Mouse (Mus musculus): ENCODE measurements around the gene Poll. TPM values are rescaled to one million over a fixed set of nuclear protein-coding genes. Genes with fewer than 3 reads are reported as not detected.

Poll gene
- total RNA-seq (2022) = 10 to 100 TPM; 15.2 to 18.4 (median 16.7) TPM

DNA sequence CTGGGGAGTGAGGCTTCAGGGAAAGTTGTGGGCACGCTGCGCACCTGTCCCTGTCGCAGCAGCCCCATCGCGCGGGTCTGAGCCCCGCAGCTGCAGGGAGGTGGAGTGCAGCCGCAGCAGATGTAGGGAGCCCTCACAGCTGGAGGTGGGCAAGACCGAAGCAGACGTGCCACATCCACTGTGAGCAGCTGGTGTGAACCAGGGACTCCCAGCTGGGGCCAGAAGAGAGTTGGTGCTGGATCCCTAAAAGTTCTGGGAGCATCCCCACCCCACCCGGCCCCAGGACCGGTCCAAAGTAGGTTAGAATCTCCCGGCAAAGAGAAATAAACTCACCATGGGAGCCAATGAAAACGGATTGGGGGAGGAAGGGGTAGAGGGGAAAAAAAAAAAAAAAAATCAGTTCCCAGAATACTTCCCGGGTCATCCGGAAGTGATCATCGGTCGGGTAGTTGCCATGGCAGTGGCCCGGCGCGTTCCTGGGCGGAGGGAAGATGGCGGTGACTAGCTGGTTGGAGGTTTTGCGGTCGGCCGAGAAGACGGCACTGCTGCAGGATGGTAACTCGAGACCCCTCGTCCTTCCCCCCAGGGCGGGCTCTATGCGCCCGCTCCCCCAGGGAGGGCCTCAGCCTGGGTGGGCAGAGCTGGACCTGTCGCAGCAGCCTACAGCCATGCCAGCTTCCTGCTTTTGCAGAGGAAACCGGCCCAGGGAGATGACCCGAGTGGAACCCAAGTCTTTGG lies at the start of gene Poll, which contains the start of gene Gm17018:
Gene Poll, minus strand, starts transcription at position 379 of the 738 bp plus-strand sequence.
Gene Gm17018, plus strand, starts transcription at position 463 of the 738 bp plus-strand sequence.
- DNase-seq = peak; percentile 80

DNA sequence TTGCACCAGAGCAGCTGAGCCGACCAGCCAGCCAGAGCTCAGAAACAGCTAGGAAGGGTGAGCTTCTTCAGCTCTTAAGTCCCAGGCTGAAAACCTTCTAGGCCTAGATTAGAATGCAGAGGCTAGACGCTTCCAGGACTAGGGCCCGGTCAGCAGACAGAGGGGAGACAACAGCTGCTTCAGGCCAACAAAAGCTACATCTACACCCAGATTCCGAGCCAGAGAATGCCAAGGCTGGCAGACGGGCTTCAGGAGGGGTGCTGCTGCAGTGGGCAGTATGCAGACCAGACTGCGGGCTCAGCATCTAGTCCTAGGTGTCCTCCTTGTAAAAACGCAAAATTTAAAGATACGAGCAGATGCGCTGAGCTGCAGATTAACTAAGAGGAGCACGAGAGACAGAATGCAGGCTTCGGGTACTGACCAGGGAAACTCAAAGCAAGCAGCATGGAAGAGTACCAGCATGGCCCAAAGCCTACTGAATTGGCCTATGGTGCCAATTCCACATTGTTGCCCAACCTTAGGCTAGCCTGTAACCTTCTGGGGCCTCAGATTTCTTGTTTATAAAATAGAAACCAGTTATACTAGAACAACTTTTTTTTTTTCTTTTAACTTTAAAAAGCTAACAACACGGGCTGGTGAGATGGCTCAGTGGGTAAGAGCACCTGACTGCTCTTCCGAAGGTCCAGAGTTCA lies 48.5 kb upstream of the Poll start:
- no peak for DNase-seq

DNA sequence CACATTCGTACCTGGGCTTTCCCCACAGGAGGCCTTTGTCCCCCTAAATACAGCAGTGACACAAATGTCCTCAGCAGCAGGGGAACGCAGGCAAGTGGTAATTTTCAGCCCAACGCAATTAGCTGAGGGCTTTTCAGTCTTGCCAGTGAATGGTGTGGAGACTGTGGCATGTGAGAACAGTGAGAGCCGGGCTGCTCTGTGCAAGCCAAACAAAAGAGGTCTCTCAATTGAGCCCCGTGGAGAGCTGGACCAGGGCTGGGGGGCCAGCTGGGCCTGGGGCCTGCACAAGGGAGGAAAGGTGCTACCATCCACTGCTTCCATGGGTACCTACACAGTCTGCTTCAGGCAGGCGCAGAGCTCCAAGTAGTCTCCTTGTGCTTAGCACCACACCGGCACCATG lies 47.1 kb upstream of the Poll start:
- DNase-seq = no peak

DNA sequence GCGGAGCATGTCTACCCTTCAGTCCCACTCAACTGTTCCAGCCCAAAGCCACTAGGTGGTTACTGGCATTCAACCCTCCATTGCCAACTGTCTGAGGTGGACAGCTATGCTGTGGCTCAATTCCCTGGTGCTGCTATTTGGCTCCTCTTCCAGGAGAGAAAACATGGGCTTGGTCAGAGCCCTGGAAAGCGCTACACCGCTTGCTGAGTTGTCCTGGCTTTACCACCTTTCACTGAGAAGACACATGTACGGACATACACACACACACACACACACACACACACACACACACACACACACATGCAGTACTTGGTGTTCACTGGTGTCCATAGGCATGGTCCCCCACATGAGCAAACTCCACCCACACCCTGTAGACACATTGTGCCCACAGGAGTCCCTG lies 46.4 kb upstream of the Poll start:
- no peak for DNase-seq

DNA sequence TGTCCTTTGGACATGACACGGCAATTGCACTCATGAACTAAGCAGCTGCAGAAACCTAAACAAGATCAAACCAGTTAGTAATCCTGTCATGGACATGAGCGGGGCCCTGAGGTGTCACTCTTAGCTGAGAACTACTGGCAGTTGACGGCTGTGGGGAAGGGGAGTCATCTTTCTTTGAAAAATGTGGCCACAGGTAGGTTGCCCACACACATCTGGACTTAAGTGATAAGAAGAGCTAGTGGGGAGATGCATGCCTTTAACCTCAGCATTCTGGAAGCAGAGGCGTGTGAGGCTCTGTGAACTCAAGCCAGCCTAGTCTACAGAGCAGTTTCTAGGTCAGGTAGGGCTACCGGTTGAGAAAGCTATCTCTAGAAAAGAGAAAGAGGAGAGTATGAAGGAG lies 42.3 kb upstream of the Poll start:
- DNase-seq = no peak

DNA sequence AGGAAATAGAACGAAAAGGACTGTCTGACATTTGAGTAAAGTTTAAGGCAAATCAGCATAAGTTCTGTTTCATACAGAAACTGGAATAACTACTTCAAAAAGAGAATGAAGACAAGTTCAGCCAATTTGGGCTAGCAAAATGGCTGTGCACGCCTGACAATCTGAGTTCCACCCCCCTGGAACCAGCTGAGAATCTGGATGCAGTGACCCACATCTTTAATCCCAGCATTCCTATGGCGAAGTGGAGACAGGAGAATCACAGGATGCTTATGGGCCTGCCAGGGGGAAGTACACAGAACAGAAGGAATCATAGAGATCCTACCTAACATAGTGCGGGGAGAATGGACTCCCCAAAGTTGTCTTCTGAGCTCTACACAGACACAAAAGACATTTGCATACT lies 36.8 kb upstream of the Poll start:
- DNase-seq = no peak

DNA sequence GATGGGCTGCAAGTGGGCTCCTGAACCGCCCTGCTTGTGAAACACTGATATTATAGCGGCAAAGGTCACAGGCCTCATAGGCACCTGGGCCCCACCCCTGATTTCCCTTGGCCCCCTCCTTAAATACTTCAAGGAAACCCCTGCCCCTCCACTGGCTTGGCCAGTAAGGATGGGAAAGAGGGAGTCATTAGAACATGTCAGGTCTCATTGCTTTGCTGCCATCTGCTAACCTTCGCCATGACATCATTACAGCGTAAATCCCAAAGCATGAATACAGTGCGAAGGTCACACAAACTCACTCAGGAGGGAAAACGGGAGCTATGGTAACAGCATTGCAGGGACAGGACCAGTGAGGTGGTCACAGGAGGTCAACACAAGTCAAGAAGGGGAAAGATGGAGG lies 36.1 kb upstream of the Poll start:
- no peak for DNase-seq

DNA sequence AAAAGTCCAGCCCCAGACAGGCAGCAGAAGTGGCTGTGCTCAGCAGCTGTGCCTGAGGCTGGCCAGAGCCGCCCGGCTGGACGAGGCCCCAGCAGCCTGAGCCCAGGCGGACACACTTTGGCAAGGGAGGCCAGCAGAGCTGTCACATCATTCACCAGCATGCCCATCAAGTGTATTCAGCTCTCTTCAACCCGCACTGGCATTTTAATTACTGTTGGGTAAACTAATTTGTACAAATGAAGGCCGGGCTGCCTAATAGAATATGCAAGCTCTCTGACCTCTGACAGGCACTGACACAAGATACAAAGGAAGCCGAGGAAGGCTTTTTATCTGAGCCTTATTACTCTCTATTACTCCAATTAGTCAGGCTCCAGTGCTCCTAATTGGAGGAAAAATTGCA lies 35.7 kb upstream of the Poll start:
- no peak for DNase-seq

DNA sequence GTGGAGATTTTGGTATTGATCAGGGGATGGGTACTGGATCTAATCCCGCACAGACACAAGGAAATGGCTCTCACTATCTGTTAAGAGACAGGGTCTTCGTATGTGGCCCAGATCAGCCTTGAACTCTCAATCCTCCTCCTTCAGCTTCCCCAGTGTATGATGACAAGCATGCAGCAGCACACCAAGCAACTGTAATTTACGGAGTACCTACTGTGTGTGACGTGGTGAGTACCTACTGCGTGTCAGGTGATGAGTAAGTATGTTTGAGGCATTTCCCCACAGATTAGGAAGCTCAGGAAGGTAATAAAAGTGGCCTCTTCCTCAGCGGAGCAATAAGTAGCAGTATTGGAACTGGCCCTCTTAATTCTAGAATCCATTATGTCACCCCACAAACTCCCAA lies 35.1 kb upstream of the Poll start:
- no peak for DNase-seq

DNA sequence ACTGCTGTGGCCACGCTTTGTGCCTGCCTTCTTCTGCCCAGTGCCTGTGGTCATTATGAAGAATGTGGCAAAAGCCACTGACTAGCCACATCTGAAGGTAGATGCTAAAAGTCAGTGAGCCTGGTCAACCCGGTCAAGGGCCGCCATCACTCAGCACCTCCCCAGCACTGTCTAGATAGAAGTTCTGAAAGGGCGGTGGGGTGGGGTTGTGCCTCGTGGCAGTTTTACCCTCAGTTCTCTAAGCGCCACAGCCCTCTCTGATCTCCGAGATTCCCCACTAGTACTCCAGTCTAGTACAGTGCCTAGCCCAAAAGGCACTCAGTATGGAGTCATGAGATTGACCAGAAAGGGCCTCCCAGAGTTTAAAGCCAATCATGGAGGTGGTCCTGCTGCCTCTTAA lies 33.7 kb upstream of the Poll start:
- DNase-seq = no peak

DNA sequence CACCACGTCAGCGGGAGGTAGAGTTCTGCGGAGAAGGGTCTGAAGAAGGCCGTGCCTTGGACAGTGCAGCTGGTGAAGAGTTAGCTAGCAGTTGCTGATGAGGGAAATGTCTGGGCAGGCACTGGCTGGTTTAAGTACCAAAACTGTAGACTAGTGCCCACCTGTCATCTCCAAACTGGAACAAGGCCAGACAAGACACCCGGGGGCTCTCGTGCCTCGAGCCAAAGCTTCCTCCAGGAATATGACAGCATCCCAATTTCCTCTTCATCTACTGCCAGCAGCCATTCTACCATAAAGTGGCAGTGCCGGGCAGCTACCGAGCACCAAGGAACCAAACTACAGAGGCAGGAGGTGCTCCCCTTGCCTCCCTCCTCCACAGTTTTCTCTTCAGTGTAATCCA lies 32.6 kb upstream of the Poll start:
- no peak for DNase-seq

DNA sequence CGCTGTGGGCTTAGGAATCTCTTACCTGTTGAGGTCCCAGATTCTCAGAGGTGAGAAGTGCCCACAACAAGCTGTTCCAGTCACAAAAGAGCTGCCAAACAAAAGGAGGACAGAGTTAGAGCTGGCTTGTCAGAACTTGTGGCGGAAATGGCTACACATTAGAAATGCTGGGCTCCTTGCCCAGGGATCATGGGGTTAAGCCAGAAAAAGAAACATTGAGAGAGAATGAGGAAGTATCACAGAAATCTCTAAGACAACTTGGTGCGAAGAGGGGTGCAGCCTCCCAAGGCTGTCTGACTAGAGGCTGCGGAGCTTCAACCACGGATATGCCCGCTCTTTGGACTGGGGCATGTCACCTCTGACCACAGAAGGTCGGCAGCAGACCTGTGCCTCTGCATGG lies 31.4 kb upstream of the Poll start:
- DNase-seq = no peak

DNA sequence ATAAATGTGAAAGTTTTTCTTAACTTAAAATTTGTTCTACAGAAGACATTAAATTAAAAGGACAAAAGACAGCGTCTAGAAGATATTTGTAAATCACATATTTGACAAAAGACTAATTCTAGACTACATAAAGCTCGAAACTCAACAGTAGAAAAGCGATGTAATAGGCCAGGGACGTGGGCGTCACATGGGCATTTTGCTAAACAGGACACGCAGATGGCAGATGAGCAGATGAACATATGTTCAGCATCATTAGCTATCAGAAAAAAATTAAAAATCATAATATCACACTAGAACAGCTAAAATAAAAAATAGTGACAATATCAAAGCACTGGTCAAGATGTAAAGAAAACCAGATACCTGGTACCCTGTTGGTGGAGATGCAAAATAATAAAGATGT lies 29.4 kb upstream of the Poll start:
- no peak for DNase-seq

DNA sequence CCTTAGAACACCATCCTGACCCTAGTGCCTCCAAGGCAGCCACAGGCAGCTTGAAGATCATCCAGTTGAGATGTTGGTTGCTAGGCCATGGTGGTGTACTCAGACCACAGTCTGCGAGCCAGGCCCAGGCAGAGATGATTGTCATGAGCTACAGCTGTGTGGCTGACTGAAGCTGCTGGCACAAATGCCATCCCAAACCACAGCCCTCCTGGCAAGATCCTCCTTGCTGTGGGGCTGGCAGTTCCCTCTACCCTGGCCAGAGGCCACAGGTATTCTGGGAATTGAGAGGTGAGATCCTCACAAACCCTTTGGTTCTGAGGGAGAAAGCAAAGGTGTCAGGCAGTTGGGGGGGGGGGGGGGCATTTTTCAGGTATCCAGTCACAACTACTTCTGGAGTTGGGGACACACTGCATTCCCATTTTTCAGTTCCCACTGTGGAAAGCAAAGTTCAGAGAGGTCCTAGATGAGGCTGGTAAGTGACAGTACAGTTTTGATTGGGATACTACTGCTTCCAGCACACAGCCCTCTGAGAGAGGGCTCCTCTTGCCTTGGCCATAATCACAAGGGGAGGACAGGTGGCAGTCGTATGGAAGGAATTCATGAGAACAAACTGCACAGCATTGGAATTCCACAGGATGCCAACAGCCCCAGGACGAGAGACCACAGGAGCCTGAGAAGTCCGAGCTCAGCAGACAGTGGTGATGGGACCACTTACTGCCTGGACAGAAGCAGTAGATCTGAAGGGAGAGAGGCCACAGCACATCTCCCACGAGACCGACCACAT lies 27.4 kb upstream of the Poll start:
- no peak for DNase-seq

DNA sequence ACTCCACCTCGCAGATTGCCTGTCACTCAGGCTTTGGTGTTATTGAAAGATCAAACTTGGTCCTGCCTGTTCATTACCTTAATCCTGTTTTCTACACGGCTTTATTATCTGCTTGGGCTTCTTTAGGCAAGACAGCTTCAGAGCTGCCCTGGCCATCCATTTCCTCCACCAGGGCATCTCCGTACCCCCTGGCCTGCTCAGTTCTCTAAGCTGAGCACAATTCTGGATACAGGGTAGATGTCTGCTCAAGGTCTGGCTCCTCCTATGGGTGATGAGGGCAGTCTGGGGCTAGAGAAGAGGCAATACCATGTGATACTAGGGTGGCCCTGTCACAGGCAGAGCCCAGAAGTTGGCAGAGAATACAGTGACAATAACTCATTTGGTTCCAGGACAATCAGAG lies 26.5 kb upstream of the Poll start:
- no peak for DNase-seq

DNA sequence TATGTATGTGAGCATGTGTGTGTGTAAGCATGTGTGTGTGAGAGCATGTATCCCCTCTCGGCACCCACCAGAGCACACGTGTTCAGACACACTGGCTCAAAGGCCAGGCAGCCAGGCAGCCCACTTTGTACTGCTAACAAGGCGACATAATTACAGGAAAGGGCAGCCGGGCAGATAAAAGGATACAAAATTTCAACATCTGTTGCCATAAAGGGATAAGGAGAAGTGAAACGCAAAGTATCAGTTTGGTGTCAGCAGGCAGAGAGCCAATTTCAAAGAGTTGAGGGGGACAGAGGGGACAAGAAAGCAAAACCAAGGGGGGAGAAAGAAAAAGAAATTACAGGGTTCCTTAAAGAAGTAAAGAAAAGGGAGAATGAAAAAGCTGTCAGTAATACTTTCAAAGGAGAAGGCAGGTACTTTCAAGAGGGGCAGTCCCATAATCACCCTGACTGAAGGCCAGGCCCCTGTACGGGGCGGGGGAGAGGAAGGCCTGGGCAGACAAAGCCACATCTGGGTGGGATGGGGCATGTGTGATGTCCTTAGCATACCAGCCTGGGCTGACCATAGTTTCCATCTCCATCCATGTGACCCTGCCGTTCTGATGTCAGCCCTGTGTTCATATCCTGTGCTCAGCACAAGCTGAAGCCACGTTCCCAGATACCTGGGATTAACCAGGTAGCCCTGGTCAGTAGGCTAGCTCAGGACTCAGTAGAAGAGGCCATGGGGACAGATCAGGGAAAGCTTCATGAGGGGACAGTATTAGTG lies 24.7 kb upstream of the Poll start:
- DNase-seq = no peak

DNA sequence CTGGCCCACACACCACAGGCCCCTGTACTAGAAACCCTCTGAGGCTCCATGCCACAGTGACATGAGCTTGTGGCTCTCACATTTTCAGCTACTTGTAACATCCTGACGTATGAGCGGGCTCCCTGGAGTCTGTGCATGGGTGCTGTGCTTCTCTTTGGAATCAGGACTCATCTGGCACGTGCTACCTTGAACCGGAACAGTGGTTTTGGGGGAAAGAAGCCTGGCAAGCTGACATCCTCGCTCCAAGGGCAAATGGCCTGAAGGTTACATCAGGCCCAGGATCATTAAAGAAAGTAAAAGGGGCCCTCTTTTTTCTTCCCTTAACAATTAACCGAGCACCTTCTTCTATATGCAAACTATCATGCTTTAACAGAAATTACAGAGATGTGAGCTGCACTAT lies 22.8 kb upstream of the Poll start:
- peak; percentile 26 for DNase-seq

DNA sequence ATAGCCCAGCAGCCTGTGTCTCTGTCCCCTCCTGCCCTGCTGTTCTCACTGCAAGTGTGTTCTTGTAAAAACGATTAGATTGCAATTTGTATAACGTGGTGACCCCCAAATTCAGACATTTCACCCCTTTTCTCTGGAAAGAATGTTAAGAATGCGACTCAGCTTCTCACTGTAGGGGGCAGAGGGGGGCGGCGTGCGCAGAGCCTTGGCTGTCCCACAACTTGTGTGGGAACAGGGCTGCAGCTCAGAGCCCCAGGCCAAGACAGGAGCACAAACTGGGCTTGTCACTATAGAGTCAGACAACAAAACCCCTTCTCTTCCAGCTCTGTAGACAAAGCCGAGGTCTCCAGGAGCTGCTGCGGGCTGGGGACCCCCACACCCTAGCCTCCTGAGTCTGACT lies 21.8 kb upstream of the Poll start:
- no peak for DNase-seq

DNA sequence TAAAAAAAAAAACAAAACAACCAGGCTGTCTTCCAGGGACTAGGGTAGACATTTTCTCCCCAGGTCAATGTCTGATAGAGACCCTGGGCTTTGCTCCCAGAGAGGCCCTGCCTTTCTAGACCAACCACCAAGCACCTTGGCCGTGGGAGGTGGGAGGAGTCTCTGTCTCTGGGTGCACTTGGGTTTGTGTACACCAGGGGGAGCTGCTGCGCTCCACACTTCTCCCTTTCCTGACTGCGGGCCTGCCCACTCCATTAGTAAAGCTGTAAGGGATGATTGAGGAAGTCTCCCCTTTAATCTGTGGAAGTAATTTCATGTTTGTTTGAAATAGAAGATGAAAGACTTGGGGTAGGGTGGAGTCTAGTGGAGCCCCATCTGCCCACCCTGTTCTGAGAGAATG lies 20.9 kb upstream of the Poll start:
- peak; percentile 24 for DNase-seq

DNA sequence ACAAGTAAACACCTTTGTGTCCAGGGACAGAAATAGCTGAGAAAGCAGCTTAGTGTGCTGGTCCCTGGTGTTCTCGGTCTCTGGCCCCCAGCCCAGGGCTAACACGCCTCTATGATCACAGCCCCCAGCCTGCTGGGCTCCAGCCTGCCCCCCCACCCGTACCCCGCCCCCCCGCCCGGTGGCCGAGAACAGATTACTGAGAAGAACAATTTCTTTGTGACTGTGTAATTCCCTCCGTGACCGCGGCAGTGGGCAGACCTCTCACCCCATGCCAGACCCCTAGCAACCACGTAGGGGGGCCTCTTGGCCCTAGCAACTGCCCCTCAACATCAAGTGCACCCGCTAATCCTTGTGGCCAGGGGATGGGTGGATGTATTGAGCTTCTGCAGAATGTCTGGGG lies 19.9 kb upstream of the Poll start:
- no peak for DNase-seq

DNA sequence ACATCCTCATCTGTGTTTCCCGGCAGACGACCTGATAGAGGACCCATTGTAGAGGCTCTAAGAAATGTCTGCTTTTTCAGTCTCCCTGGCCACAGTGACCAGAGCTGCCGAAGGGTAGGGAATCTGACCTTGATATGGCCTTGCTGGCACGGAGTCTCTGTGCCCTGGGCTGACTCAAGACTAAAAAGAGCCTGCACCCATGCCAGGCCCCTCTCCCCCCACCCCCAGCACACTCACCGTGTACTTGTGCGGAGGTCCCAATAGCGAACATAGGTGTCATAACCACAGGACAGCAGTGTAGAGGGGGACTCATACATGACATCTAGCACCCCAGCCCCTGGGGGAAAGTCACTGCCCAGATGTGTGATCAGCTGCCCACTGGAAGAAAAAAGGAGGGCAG lies 19.1 kb upstream of the Poll start:
- DNase-seq = peak; percentile 41

DNA sequence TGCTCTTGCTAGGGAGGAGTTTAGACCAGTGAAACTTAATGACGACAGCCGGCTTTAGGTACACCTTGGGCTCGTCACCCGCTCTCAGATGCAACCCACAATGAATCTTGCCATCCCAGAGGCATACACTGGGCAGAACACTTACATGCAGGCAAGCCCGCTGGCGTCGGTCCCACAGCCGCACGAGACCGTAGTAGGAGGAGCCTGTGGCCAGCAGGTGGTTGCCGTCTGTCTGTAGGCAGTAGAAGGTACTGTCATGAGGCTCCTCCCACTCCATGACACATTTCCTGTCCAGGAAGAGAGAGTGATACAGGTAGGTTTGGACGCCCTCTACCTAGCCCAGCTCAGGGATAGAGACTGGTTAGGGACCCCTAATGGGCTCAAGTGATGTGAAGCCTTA lies 18.6 kb upstream of the Poll start:
- DNase-seq = no peak

Measured in adrenal gland, adult 8-10 months (tissue).